Mouse (Mus musculus) hindbrain, embryonic 10.5 days (tissue): Measurements from ENCODE around the gene Dynlt1b. TPM values are rescaled to one million over a fixed set of nuclear protein-coding genes. Genes with fewer than 3 reads are reported as not detected.
A peak's percentile ranks its signal among the peaks of the same experiment; 100 is the strongest.
"Not testable (repeated sequence)": the region's sequence is repeated elsewhere in the genome, so short reads cannot be mapped to it uniquely, and the experiment has no call there.

Source experiments
- DNase-seq: peaks from one replicate; pipeline ENCODE4 v3.0.0-alpha.2; 2017; ENCODE audit warnings: low spot score
- H3K27ac ChIP-seq: fragments of 300-500 bp; sonication (generic); 2 replicates; pipeline ENCODE4 v1.5.1; 2016; ENCODE audit warnings: mild to moderate bottlenecking, moderate library complexity
- H3K27me3 ChIP-seq: fragments of 300-500 bp; sonication (generic); 2 replicates; pipeline ENCODE4 v1.6.1; 2016; ENCODE audit warnings: mild to moderate bottlenecking; ENCODE audit not compliant: poor library complexity, insufficient read depth, severe bottlenecking
- H3K36me3 ChIP-seq: fragments of 300-500 bp; sonication (generic); 2 replicates; pipeline ENCODE4 v1.6.1; 2016; ENCODE audit warnings: mild to moderate bottlenecking, moderate library complexity
- H3K4me1 ChIP-seq: fragments of 300-500 bp; sonication (generic); replicated peaks from 2 replicates; pipeline ENCODE4 v1.6.1; 2016; ENCODE audit warnings: mild to moderate bottlenecking
- H3K4me3 ChIP-seq: fragments of 300-500 bp; sonication (generic); 2 replicates; pipeline ENCODE4 v1.5.1; 2016; ENCODE audit warnings: mild to moderate bottlenecking, moderate library complexity
- H3K9me3 ChIP-seq: fragments of 300-500 bp; sonication (generic); 2 replicates; pipeline ENCODE4 v1.6.1; 2016; ENCODE audit warnings: mild to moderate bottlenecking, moderate library complexity
- WGBS: fragments of 180-500 bp; shearing (Covaris S2); methylation state at CpG from one replicate; pipeline ENCODE4 v1.1.7; 2016; 5-methylcytosine and 5-hydroxymethylcytosine counted together
- polyA plus RNA-seq: library from polyadenylated mRNA; unstranded; fragments of >200 nt; fragmentation: Nextera tagmentation; extraction: Ambion mirVana; gene quantifications from 2 replicates; pipeline ENCODE4 v1.2.1, GENCODE M21; 2016

Dynlt1b gene
- polyA plus RNA-seq, 1 experiment from 2014 or later, result 814 TPM

DNA sequence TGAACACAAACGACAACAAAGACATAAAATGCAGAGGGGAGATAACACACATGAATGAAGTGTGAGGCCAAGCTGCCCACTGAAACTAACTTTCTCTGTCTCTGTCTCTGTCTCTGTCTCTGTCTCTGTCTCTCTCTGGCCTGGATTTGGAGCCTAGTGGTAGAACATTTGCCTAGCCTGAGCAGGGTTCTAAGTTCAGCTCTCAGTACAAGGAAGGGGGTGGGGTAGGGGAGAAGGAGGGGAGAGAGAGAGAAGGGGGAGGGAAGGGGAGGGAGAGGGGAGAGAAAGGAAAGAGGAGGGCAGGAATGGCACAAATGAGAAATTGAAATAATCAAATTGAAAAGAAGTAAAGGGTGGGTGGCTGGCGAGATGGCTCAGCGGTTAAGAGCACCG lies 29.8 kb upstream of the Dynlt1b start:
- H3K9me3 ChIP-seq, H3K27me3 ChIP-seq, H3K4me3 ChIP-seq, DNase-seq, H3K36me3 ChIP-seq: not testable (repeated sequence)
- peak overlapping the region; percentile 87 for H3K27ac ChIP-seq
- 69% methylated on average over 4 of the region's 4 CpGs for whole genome bisulfite sequencing
- peaks cover 15% of the 10 kb centered on the region for H3K4me1 ChIP-seq

DNA sequence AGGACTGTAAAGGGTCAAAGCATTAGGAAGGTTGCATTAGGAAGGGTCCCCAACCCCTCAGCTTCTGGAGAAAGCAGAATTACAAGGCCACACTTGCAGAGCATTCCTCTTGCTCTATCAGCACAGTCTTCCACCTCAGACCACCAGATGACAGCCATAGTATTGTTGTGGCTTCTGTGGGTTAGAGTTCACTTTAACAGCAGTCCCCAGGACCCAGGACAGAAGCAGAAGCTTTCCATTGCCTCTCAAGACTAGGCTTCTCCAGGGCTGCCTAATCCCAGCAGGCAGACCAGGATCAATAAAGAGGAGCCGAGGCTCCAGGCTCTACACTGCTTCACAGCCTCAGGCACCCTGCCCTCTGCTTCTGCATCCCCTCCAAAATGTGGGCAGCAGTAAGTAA lies 25.4 kb upstream of the Dynlt1b start:
- H3K4me3 ChIP-seq, H3K27ac ChIP-seq, H3K36me3 ChIP-seq, H3K4me1 ChIP-seq, H3K9me3 ChIP-seq, H3K27me3 ChIP-seq: not testable (repeated sequence)
- DNase-seq, result peak; percentile 2
- 55% methylated on average over 1 of the region's 1 CpGs for WGBS

DNA sequence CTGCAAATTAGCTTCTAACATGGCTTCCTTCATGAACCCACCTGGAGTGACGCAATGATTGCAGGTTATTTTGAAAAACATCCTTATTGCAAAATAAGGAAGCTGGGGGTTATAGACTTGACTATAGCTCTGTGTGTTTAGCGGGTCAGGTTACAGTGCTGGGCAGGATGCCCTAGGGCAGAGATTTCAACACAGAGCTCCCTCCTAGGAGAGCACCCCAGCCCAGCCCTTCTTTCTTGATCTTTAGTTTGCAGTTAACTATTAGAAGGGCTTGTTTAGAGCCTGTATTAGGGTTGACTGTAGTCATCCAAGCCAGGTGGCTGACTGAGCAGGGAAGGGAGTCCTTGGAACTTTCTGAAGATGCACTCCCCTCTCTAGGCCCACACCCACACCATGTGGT lies 22.9 kb upstream of the Dynlt1b start:
- H3K36me3 ChIP-seq, H3K27ac ChIP-seq, H3K4me1 ChIP-seq, H3K9me3 ChIP-seq, H3K4me3 ChIP-seq, H3K27me3 ChIP-seq, DNase-seq: not testable (repeated sequence)
- 72% methylated on average over 1 of the region's 2 CpGs for WGBS

DNA sequence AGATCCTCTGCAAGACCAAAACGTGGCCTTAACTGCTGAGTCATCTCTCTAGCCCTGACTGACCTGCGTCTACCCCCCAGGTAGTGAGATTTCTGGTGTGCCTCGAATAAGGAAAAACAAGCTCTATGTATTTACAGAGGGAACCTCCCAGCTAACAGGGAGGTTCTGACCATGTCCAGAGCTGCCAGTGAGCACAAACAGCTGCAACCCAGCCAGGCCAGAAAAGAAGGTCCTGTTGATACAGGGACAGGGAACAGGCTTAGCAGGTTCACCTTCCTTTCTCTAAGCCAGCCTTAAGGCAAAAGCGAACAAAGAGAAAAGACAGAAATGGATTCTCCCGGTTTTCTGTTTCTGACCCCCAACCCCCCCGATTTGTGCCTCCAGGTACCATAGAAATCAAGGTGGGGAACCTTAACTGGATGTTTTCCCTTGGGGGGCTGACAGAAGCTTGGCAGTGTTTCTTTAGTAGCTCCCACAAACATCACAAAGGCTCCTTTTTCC lies 19.1 kb upstream of the Dynlt1b start:
- not testable (repeated sequence) for H3K9me3 ChIP-seq, DNase-seq, H3K4me1 ChIP-seq, H3K27me3 ChIP-seq, H3K27ac ChIP-seq, H3K4me3 ChIP-seq, H3K36me3 ChIP-seq
- WGBS, result 52% methylated on average over 6 of the region's 6 CpGs

DNA sequence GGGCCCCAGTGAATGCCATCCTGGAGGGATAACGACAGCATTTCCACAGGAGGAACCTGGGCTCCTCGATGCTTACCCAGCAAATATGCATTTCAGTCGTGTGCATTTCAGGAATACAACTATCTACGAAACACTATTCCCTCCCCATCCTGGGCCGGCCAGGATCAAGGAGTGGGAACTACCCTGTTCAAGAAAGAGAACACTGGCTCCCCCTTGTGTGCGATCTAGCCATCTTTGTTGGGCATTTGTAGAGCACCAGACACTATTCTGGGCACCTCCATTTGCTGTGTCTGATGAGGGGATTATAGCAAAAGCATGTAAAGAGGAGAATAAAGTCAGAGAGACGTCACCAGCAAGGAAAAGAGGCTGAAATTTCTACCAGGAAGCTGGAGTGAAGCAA lies 12.8 kb upstream of the Dynlt1b start:
- not testable (repeated sequence) for H3K9me3 ChIP-seq, H3K4me3 ChIP-seq, H3K27ac ChIP-seq, H3K4me1 ChIP-seq, H3K27me3 ChIP-seq, DNase-seq, H3K36me3 ChIP-seq
- whole genome bisulfite sequencing, result 41% methylated on average over 6 of the region's 7 CpGs

DNA sequence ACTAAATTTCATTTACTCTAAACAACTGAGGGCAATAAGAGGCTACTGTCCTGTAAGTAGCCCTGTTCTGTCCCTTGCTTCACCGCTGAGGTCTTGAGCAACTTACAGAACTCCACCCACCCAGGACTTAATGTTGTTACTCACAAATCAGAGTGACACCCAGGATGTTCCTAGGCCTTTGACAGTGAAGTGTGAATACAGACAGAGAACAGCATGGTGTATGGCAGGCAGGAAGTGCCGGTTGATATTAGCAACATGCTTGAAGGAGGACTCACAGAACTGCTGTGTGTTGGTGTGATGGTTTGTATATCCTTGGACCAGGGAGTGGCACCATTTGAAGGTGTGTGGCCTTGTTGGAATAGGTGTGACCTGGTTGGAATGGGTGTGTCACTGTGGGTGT lies 9.4 kb upstream of the Dynlt1b start:
- not testable (repeated sequence) for H3K27me3 ChIP-seq, H3K36me3 ChIP-seq, H3K27ac ChIP-seq, DNase-seq, H3K4me3 ChIP-seq, H3K9me3 ChIP-seq
- 97% methylated on average over 2 of the region's 2 CpGs for WGBS
- H3K4me1 ChIP-seq, result peaks cover 11% of the 10 kb centered on the region

DNA sequence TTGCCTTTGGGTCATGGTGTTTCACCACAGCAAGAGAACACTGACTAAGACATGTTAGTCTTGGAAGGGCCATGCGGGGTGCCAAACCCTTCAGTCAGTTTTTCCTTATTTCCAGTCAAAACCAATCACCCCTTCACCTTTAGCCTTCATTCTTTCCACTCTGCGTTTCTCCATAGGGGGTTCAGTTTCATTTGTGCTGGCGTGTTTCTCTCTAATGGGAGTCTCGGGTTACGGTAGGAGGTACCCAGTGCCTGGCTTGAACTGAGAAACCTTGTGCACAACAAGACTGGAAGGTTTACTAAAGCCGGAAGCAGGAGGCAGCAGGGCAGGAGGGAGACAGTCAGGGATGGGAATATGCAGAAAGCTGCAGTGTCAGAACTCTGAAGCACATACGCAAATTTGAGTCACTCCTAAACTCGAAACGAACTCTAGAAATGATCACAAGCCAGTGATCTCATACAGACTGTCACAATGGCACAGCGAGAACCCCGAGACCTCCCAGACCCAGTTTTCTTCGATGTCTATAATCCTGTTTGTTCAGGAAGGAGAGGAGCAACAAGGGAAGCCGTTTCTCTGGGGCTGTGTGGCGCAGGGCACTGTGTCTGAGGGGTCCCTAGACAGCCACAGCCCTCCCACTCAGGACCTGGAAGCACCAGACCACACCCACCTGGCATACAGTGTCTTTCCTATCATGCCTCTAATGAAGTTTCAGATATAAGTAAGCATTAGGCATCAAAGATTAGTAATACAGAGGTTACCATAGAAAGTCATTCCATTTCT lies 8.2 kb upstream of the Dynlt1b start:
- not testable (repeated sequence) for H3K36me3 ChIP-seq, H3K9me3 ChIP-seq, H3K27ac ChIP-seq, H3K27me3 ChIP-seq, H3K4me3 ChIP-seq
- peak; percentile 2 for DNase-seq
- H3K4me1 ChIP-seq, result peaks cover 11% of the 10 kb centered on the region
- WGBS, result 53% methylated on average over 13 of the region's 14 CpGs

DNA sequence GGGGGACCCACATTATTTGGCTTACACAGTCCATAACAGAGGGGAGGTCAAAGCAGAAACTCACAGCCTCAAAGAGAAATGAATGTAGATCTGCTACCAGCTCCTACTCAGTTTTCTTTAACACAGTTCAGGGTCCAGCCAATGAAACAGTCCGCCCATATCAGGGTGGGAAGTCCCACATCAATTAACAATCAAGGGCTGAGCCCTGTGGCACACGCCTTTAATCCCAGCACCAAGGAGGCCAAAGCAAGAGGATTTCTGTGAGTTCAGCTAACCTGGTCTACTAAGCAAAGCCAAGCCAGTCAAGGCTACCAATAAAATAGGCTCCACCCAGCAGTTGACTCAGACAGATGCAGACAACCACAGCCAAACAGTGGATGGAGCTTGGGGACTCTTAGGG lies 7.5 kb upstream of the Dynlt1b start:
- not testable (repeated sequence) for H3K27me3 ChIP-seq, H3K4me3 ChIP-seq, H3K9me3 ChIP-seq, H3K36me3 ChIP-seq, H3K27ac ChIP-seq
- peaks cover 11% of the 10 kb centered on the region for H3K4me1 ChIP-seq
- 78% methylated on average over 2 of the region's 2 CpGs for WGBS
- DNase-seq, result peak; percentile 2

DNA sequence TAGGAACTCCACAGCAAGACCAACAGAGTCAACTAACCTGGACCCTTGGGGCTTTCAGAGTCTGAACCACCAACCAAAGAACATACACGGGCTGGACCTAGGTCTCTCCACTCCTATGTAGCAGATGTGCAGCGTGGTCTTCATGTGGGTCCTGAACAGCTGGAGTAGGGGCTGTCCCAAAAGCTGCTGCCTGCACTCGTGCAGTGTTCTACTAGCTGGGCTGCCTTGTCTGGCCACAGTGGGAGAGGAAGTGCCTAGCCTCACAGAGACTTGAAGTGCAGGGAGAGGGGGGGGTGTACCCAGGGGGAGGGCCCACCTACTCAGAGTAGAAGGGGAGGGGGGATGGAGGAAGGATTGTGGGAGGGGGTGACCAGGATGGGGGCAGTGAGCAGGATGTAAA lies 7.1 kb upstream of the Dynlt1b start:
- not testable (repeated sequence) for H3K4me3 ChIP-seq, H3K9me3 ChIP-seq, H3K27me3 ChIP-seq, DNase-seq, H3K27ac ChIP-seq, H3K36me3 ChIP-seq
- 63% methylated on average over 3 of the region's 3 CpGs for whole genome bisulfite sequencing
- H3K4me1 ChIP-seq, result peaks cover 11% of the 10 kb centered on the region

DNA sequence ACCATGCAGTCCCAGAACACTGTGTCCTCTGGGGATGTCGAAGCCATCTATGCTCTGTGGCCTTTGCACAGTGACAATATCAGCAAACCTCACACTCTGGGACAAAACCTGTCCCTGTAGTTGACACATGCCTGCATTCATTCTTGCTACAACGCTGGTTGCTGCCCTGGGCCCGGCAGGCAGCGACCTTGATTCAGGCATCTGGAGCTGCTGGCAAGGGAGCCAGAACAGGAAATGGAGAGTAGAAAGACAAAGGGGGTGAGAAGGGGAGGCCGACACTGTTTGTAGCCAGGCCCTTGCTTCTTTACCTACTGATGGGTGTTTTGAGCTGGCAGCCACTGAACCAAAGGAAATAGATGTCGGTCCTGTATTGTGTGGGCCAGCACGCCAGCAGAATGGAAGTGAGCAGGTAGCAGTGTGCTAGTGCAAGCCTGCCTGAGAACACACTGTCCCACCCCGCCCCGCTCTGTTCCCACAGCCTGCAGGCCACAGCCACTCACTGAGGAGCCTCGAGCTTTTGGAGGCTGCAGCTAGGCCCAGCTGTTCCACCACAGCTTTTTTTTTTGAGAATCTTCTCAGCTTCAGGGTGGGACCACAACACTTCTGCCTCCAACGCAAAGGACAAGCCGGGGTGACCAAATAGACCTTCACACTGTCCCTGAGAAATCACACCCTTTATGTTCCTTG lies 5.5 kb upstream of the Dynlt1b start:
- WGBS, result 63% methylated on average over 12 of the region's 12 CpGs
- H3K27ac ChIP-seq, result peak overlapping the region; percentile 35; the same call in 1 of the 2 replicates
- H3K27me3 ChIP-seq, H3K36me3 ChIP-seq, H3K9me3 ChIP-seq, H3K4me3 ChIP-seq: not testable (repeated sequence)
- DNase-seq, result peak; percentile 5
- H3K4me1 ChIP-seq, result peaks cover 11% of the 10 kb centered on the region

DNA sequence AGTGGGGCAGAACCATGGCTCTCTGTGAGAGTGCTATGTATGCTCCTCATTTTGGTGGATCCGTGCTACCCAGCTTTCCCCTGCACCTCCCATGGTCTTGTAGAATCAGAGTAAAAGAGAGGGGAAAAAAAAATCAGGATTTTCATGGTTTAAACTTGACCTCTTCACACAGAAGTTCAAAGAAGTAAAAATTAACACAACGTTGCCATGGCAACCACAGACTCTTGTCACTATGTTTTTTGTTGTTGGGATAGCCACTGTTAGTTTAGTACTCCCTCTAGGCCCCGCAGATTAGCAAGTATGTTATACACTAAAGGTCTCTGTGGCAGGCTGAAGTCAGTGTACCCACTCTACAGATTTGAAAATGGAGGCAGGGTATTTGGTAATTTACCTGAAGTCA lies 4.6 kb upstream of the Dynlt1b start:
- H3K4me3 ChIP-seq, H3K9me3 ChIP-seq, DNase-seq, H3K27ac ChIP-seq, H3K27me3 ChIP-seq, H3K36me3 ChIP-seq: not testable (repeated sequence)
- WGBS, result 78% methylated on average over 3 of the region's 3 CpGs
- H3K4me1 ChIP-seq, result peaks cover 16% of the 10 kb centered on the region

DNA sequence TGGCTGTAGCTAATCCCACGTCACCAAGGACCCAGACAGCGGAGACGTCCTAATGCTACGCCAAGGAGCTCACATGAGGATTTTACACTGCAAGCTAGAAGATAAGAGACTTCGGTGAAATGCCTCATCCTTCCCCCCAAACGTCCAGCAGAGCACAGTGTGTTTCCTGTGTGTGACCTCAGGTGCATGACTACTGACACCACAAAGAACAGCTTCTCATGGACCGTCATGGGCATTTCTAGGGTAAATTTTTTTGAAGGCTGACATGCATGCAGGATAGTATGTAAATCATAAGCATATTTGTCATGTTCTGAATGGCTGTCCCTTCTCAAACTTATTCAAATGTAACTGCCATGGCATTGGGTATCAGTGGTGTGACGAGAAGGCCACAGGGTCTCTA lies 3.0 kb upstream of the Dynlt1b start:
- H3K27ac ChIP-seq, H3K36me3 ChIP-seq, H3K27me3 ChIP-seq, H3K9me3 ChIP-seq, DNase-seq, H3K4me3 ChIP-seq: not testable (repeated sequence)
- 84% methylated on average over 6 of the region's 8 CpGs for WGBS
- peaks cover 17% of the 10 kb centered on the region for H3K4me1 ChIP-seq

DNA sequence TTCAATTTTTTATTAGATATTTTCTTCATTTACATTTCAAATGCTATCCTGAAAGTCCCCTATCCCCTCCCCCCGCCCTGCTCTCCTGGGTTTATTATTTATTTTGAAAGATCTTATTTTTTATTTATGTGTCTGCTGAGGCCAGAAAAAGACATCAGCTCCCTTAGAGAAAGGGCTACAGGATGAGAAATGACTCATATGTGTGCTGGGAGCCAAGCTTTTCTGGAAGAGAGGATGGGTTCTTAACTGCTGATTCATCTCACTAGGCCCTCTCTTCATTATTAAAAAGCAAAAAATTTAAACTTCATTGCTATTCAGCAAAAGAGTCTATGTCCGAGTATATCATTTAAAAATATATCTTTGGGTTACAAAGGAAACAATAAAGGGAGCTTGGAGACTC lies 986 bp upstream of the Dynlt1b start:
- H3K9me3 ChIP-seq, H3K4me3 ChIP-seq, H3K27me3 ChIP-seq, H3K27ac ChIP-seq, DNase-seq: not testable (repeated sequence)
- Histone ChIP-seq H3K4me1 (peaks cover 17% of the 10 kb centered on the region), H3K36me3 (peaks cover 16% of the 10 kb centered on the region)
- 87% methylated on average over 2 of the region's 2 CpGs for WGBS
